Mouse (Mus musculus) cerebellum, postnatal 4 days (tissue): ENCODE results near the gene Ttc9c.
A peak's percentile ranks its signal among the peaks of the same experiment; 100 is the strongest.

ENCODE experiments used
- DNase-seq, 2 experiments: peaks; one replicate each; pipeline ENCODE4 v3.0.0; 2022; ENCODE audit warnings: low spot score in 2 of 2, mixed read lengths in 1 of 2

The Ttc9c gene

GRCm38 (mm10) chr19:8774951-8775421 is 44.1 kb downstream of the Ttc9c start:
- no peak for DNase-seq

- peak; percentile 95 to 96 for DNase-seq
Observed at GRCm38 (mm10) chr19:8774086-8774835, 44.9 kb downstream of the Ttc9c start, which contains the start of gene Tmem179b. Gene Tmem179b, minus strand, starts transcription at chr19:8774467.

- DNase-seq: no peak
Observed at GRCm38 (mm10) chr19:8773409-8773808, 45.7 kb downstream of the Ttc9c start.

GRCm38 (mm10) chr19:8772996-8773395 is 46.1 kb downstream of the Ttc9c start:
- no peak for DNase-seq

- peak; percentile 49 to 79 for DNase-seq
Observed at GRCm38 (mm10) chr19:8770567-8771270, 48.4 kb downstream of the Ttc9c start, which contains the start of gene Tmem223. Gene Tmem223, plus strand, starts transcription at chr19:8770996.

GRCm38 (mm10) chr19:8765562-8765961 is 53.6 kb downstream of the Ttc9c start:
- DNase-seq: no peak

GRCm38 (mm10) chr19:8763276-8763675 is 55.9 kb downstream of the Ttc9c start:
- DNase-seq: no peak

- no peak for DNase-seq
Observed at GRCm38 (mm10) chr19:8760757-8761156, 58.4 kb downstream of the Ttc9c start.
